Mouse (Mus musculus) 3134 (cell line): ENCODE measurements at regions not wholly inside any gene's neighbourhood (a gene's known extent, or its start where the extent isn't known, plus 50 kb on each side); places are given as distances from the start of the nearest gene placed in this dataset.

Source experiments
- DNase-seq: peaks from one replicate; pipeline ENCODE4 v3.0.0-alpha.2; 2011; ENCODE audit warnings: low spot score; ENCODE audit not compliant: insufficient read length; ENCODE audit errors: extremely low read depth

DNA sequence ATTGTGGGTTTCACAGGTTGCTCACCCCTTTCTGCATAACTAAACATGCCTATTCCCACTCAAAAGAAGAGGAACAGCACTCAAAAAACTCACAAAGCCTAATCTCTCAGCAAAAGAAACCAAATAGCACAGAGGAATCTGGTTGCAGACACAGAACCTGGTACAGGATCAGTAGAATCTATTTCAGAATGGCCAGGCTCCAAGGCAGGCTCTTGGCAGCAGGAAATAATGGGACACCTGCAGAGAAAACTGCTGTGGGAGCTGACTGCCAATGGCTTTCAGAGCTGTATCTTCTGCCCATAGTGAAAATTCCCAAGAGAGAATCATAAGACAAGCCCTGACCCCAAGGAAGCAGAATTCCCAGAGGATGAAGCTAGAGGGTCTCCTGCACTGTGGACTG lies 234.1 kb upstream of the Hes1 start:
- no peak for DNase-seq

DNA sequence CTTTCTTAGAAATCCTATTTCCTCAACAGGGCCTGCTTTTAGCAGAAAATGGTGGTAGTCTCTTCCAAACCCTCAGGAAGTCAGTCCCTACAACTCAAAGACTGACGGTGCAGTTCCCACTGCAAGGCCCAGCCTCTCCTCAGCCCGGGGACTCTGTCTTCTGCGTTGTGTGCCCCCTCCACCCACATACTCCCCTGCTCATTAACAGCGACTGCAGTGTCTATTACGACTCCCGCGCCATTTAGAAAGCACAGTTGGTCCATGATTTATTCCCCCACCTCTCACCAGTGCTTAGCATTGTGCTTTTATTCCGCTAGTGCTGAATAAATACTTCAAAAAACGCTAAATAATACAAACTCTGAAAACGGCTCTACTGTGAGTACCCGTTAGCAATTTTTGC lies 230.9 kb upstream of the Hes1 start:
- DNase-seq = no peak

DNA sequence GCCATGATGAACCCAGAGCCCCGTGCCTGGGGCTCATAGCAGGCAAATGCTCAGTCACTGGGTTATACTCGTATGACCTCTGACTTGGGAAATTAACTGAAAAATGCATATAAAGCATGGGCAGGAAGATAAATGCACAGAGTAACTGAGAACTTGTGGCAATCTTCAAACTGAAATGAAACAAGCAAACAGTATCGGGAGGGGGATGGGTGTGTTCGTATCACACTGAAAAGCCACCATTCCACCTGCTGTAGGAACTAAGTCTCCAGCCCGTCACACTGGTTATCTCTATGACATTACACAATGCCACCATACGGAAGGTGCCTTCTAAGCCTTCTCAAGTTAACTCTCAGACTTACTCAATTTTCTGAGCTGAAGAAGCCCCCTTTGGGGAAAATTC lies 230.3 kb upstream of the Hes1 start:
- no peak for DNase-seq

DNA sequence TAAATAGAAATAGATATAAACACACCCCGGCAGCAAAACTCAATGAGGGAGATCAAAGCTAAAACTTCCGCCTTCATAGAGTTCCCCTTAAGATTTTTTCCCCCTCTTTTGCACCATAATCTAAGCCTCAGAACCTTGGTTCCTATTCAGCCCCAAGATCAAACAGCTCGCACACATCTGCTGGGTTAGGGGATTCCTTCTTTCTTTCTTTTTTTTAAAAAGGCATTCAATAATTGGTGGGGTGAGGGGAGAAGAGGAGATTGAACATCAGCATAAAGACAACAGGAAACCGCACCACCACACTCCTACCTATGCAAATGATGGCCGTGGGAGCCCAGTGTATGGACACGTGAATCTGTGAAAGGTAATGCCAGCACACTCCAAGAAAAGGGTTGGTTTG lies 229.5 kb upstream of the Hes1 start:
- no peak for DNase-seq

DNA sequence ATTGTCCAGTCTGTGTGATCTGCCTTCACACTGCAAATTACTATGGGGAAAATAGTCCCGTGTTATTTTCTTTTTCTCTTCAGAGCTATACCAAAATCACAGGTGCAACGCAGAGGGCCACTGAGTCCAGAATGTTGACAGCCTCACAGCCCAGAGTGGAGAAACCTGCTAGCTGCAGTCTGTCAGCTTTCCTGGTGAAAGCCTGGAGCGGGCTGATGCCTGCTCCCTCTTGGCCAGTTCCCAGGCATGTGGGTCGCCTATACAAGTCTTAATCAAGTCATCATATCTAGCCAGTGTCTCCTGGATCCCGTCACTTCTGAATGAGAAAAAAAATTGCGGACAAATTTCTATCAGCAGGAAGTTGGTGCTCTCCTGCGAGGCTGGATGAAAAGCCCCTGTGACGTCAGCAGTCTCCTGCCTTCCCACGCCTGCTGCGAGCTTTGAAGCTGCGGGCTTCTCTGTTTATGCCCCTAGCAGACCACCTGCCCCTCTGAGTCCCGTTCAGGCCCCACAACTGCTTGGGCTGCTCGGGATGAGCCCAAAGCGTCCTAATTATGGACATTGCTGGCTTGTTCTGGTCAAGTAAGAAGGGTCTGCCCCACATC lies 227.1 kb upstream of the Hes1 start:
- no peak for DNase-seq

DNA sequence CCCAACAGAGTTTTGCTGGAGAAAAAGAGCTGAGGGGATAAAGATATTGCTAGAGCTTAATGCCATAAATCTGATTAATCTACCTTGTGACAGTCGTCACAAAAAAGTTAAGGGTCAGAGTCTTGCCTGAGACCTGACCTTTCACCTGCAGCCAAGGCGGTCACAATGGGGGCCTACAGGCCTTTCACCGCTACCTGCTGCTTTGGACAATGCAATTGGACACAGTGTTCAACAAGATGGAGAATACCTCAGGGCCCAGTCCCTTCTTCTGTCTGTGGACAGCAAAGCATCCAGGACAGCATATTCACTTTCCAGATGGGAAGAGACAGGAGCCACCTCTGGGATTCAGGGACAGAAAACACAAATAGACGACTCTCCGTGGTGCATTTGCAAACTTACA lies 226.3 kb upstream of the Hes1 start:
- no peak for DNase-seq

DNA sequence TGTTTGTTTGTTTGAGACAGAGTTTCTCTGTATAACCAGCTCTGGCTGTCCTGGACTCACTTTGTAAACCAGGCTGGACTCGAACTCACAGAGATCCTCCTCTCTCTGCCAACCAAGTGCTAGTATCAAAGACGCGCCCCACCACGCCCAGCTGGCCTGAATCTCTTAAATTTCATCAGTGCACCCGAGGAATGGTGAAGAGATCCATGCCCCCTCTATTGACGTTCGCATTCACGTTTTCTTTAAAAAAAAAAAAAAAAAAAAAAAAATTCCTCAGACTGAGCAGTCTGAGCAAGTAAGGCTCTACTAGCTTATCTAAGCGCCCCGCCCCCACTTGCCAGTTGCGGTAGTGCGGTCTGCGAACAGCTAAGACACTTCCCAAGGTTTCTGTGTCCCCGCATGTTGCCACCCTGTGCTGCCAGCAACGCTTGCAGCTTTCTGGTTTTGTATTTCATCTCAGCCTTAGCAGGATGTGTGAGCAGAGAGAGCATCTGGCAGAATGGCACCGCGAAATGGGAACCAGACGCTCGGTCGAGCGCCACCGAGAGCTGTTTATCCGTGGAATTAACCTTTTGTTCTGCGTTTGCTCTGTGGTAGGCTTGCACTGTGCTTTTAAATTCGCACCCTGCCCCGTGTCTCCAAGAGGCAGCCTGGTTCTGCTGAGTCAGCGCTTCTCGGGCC lies 225.1 kb upstream of the Hes1 start:
- peak; percentile 24 for DNase-seq

DNA sequence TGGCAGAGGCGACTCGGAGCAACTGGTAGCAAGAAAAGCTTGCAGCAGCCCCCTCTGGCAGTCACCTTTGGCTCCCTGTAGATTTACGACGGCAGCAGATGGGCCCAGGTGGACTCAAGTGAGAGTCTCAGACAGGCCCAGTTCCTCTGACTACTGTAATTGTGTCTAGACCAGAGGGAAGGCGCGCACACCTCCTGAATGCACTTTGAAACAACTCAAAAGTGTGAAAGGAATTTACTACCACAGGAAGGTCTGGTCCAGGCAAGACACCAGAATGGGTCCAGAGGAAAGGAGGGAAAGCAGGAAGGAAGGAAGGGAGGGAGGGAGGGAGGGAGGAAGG lies 224.6 kb upstream of the Hes1 start:
- DNase-seq = no peak

DNA sequence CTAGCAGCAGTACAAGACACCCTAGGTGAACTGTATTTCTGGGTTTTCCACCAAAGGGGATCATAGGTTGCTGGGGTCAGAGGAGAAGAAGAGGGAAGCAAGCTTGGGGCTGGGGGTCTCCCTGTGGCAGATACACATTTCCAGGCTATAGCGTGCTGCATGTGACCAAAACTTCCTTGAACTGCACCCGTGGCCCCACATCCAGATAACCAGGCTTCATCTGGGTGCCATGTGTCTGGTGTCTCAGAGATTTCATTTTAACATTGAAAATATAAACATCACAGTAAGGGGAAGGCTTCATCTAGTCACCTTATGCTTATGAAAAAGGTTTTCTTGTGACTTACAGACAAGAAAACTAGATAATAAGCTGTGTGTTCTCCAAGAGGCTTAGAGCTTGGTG lies 223.8 kb upstream of the Hes1 start:
- no peak for DNase-seq

DNA sequence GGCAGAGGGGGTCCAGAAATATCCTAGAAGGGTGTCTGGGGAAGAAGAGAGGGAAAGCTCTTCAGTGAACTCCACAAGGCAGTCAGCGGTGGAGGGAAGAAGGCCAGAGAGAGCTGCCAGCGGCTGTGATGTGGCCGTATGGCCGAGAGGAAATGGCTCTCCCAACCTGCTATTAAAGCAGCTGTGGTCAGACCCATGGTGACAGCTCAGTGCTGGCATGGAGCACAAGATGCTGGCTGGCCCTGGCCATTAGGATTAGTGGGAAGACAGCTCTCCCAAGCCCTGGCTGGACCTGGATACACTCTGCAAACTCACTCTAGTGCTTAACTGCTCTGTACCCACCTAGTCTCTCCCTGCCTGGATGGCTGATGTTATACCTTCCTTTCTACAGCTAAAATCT lies 223.1 kb upstream of the Hes1 start:
- peak; percentile 60 for DNase-seq

DNA sequence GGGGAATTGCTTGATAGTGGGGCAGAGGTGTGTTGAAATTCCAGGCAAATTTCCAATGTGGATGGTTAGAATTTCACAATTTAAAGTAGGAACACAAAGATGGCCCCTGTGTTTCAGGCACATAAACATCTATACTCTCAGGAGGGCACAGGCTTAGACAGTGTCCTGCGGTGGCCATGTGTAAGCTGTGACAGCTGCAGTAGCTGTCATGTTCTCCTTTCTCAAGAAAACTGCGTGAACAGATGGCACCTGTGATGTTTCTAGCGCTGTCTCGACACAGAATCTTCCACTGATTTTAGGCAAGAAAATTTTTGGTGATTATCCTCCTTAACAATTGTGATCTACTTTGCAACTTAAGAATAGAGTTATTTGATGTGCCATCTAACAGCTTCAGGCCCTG lies 222.1 kb upstream of the Hes1 start:
- no peak for DNase-seq

DNA sequence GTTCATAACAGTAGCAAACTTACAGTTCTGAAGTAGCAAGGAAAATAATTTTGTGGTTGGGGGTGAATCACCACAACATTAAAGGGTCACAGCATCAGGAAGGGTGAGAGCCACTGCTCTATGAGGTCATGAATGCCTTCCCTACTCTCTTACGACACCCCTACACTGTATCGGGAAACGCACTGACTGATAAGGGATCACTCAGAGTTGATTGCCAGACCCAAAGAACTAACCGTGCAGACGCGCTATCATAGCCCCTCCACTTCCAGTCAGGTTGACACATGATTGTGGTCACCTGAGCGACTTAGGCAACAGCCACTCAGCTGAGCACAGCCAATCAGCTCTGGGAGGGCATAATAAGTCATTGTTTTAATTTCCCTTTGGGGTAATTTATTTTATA lies 220.7 kb upstream of the Hes1 start:
- DNase-seq = no peak

DNA sequence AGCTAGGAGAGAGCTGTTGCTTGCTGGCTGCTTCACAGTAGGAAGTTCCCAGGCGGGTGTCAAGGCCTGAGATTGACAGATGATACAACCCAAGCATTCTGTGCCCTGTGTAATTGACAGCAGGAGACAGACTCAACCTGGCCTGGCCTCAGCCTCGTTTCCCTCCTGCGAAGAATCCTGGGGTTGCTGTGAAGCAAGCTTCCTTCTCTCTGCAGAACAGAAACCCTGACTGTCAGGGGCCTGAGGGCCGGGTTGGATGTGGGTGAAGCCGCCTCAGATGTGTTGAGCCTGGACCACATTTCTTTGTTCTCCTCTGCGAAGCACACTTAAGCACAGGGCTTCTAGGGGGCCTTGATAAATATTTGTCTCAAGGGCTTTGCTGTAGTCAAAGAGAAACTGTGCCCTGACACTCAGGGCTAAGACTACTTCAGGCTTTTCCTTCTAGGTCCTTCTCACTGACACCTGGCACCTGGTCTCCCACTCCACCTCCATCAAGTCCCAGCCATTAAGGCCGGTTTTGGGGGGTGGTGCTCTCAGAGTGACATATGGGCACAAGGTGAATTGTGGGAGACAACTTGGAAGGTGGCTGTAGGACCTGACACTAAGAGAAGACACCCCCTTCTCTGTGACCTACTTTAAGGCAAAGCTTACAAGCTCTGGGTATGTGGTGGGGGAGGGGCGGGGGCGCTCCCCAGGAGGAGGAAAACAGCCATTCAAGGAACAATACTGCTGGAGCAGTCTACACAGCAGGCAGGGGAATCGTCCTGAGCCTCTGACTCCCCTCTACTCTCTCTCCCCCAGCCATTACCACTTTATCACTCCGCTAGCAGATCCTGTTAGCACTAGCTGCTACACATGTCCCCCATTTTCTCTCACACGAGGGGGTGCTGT lies 219.2 kb upstream of the Hes1 start:
- DNase-seq = no peak

DNA sequence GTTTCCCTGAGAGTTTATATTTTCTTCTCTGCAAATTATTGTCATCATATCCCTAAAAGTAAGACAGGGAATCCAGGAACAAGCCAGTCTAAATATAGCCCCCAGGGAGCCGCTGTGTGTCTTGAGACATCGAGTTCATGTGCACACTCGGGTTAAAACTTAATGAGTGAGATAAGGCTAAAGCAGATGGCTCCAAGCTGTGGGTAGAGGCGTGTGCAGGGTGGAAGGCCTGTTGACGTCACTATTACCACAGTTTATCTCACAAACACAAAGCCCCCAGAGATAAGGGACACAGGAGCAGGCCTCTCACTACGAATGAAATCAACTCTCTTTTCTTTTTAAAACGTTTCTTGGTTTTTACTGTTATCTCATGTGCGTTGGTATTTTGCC lies 218.6 kb upstream of the Hes1 start:
- no peak for DNase-seq

DNA sequence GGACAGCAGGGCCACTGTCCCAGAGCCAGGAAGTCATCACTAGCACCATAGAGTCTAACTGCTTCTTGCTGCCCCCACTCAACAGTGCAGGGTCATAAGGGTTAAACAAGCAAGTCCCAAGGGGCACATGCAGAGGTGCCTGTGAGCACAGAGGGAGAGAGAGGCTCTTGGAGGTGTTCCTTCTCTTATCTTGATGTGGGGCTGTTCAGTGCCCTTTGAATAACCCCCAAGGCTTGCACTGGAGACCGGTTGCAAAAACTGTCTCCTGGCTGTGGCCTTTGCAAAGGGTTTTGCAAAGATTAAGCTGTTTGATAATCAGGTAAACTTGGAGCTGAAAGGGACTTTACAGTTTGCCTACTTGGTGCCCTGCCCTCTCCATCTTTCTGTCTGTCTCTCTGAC lies 217.1 kb upstream of the Hes1 start:
- DNase-seq = no peak

DNA sequence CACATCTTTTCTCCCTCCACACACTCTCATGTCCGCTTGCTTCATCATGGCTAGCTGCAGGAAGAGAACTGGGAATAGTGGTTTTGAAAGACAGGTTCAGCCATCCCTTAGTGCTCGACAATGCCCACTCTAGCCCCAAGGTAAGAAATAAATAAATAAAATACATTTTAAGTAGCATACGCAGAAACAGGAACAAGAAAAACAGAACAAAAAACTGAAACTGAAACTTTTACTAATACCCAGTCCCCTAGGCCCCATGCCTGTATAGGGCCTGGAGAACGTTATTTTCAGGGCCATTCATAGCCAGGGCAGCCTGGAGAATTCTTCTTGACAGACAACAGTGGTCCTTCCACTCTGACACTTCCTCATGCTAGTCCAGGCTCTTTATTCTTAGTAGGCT lies 216.4 kb upstream of the Hes1 start:
- no peak for DNase-seq

DNA sequence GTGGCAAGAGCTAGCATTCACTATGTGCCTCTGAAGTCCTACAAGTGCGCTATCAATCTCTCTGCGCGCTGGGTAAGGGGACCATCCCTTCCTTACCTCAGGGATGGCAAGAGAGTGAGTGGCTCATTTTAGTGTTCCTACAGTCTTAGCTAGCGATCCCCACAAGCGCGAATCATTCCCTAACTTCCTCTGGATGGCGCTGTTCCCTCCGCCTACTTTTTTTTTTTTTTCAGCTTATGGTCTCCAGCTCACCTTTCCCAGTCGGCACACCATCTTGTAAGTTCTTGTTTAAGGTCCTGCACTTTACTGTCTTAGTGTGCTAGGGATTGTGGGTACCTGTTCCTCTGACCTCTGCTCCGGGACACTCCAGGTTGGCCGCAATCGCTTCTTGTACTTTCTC lies 215.7 kb upstream of the Hes1 start:
- no peak for DNase-seq

DNA sequence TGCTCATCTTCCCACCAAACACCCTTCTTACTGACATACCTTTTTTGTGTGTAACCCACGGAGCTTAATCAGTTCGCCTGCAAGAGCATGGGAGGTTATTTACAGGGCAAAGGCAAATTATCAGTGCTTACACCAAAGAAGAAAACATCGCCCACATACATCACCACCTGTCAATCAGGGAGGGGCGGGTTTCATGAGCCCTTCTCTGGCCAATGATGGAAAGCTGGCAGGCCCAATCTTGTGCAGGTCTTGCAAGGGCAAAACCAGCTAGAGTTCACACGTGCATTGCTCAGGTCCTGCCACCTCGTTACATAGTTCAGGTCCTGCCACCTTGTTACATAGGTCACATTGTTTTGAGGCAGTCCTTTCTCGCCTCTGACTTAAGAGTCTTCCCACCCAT lies 214.7 kb upstream of the Hes1 start:
- DNase-seq = no peak

DNA sequence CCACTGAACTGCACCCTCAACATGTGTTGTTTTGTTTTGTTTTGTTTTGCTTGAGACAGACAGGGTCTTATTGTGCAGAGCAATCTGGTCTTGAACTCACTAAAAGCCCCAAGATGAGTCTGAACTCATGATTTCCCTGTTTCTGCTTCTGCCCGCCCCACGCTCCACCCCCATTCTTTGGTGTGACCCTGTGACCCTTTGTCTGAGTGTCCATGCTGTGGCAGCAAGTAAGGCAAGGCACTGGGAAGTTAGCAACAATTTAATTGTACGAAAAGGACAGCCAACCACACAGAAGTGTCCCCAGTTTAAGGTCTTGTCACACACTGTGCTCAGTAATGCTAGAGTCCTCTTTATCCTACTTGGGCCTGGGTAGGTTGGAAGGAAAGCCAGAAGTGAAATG lies 213.6 kb upstream of the Hes1 start:
- DNase-seq = no peak

DNA sequence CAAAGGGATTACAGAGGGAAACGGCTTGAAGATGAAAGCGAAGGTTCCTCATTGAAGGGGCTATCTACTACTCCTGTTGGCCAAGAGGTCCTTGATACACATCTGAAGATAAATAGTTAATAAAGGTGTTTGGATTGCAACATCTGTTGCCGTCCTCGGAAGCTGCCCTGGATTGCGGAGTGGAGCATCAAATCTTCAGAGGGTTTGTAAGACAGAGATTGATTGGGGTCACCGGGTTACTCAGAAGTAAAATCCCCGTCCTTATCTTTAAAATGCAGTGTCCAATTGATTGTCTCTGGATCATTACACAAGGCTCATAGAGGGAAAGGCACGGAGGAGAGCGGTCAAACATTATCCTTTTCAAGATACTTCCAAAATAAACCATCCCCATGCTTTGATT lies 212.4 kb upstream of the Hes1 start:
- no peak for DNase-seq

DNA sequence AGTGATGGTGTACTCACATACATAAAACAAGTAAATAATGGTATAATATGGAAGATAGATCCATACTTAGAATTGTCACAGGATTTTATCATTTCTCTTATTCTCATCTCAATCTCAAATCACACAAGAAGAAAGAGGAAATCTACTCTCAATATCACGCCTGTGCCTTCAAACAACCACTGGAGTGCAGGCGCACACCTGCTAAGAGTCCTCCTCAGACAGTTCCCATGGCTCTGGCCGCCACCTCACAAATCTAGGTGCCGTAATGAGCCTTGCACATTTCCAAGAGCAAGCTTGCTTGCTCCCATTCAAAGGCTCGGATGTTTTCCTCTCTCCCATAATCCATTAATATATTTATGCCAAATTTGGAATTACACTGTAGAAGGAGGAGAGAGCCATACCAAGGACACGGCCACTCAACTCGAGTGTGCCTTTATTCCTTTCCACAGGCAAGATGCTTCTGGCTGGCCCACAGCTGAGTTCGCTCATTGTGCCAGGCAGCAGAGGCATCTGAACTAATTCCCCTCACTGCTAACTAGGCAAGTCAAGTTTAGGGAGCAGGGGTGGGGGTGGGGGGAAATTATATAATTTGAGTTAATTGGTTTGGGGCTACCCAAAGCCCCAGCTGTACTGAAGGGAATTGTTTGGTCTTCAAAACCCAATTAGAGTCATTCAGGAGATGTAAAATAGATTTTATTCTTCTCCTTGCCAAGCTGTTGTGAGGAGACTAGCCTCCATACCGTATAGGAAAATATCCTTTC lies 209.2 kb upstream of the Hes1 start:
- no peak for DNase-seq
